Mouse (Mus musculus) embryonic facial prominence, embryonic 13.5 days (tissue): ENCODE data around the gene Ubl5. TPM values are rescaled to one million over a fixed set of nuclear protein-coding genes. Genes with fewer than 3 reads are reported as not detected.
A peak's percentile ranks its signal among the peaks of the same experiment; 100 is the strongest.
"Not testable (repeated sequence)": the region's sequence is repeated elsewhere in the genome, so short reads cannot be mapped to it uniquely, and the experiment has no call there.

Experiments
- ATAC-seq: fragments of 200-750 bp; cut with Nextera tagmentation; 2 replicates; pipeline ENCODE4 v1.8.0; 2017; ENCODE audit warnings: low read depth; ENCODE audit not compliant: insufficient number of reproducible peaks, insufficient read depth, low FRiP score, low TSS enrichment
- H3K27ac ChIP-seq: fragments of 300-500 bp; sonication (generic); 2 replicates; pipeline ENCODE4 v1.5.1; 2015; ENCODE audit warnings: moderate library complexity, mild to moderate bottlenecking, inconsistent platforms
- H3K27me3 ChIP-seq: fragments of 300-500 bp; sonication (generic); 2 replicates; pipeline ENCODE4 v1.6.1; 2015; ENCODE audit warnings: mild to moderate bottlenecking, inconsistent platforms
- H3K36me3 ChIP-seq: fragments of 300-500 bp; sonication (generic); 2 replicates; pipeline ENCODE4 v1.6.1; 2015; ENCODE audit warnings: mild to moderate bottlenecking, inconsistent platforms
- H3K4me1 ChIP-seq: fragments of 300-500 bp; sonication (generic); 2 replicates; pipeline ENCODE4 v1.6.1; 2015; ENCODE audit warnings: inconsistent platforms
- H3K4me2 ChIP-seq: fragments of 300-500 bp; sonication (generic); 2 replicates; pipeline ENCODE4 v1.6.1; 2015; ENCODE audit warnings: moderate library complexity, mild to moderate bottlenecking, inconsistent platforms
- H3K4me3 ChIP-seq: fragments of 300-500 bp; sonication (generic); 2 replicates; pipeline ENCODE4 v1.5.1; 2015; ENCODE audit warnings: mild to moderate bottlenecking, inconsistent platforms
- H3K9ac ChIP-seq: fragments of 300-500 bp; sonication (generic); 2 replicates; pipeline ENCODE4 v1.6.1; 2015; ENCODE audit warnings: mild to moderate bottlenecking, inconsistent platforms
- H3K9me3 ChIP-seq: fragments of 300-500 bp; sonication (generic); 2 replicates; pipeline ENCODE4 v1.6.1; 2016; ENCODE audit warnings: inconsistent platforms
- WGBS: fragments of 180-500 bp; shearing (Covaris S2); methylation state at CpG from one replicate; pipeline ENCODE4 v1.1.7; 2015; ENCODE audit warnings: mixed read lengths; 5-methylcytosine and 5-hydroxymethylcytosine counted together
- polyA plus RNA-seq: library from polyadenylated mRNA; unstranded; fragments of >200 nt; fragmentation: Nextera tagmentation; extraction: Ambion mirVana; gene quantifications from 2 replicates; pipeline ENCODE4 v1.2.1, GENCODE M21; 2015

Gene Ubl5
- polyA plus RNA-seq, result 394 and 448 TPM in 2 replicates

DNA sequence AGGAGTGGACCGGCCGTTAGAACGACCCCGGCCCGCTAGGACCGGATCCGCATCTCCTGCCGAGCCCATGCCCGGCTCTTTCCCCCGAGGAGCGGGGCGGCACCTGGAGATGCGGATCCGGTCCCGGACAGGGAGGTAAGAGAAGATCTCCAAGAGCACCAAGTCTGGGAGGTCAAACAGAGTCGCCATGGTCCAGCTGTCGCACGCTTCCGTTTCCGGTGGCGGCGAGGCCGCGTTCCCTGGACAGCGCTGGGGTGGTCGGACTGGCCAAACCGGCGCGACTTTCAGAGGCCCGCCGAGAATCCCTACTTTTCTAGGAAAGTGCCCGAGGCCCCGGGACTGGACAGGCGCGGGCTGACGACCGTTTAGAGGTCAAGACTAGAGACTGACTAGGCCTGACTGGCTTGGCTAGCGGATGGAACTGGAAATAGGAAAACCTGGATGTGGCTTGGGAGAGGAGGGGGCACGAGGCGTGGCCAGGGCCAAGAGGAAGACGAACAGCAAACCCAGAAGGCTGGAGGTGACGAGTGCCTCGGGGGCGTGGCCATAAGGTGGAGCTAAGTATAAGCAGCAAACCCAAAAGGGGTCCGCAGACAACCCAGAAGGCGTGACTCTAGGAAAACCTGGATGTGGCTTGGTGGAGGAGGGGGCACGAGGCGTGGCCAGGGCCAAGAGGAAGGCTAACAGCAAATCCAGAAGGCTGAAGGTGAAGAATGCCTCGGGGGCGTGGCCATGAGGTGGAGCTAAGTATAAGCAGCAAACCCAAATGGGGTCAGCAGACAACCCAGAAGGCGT, at the start of gene Ubl5:
Gene Ubl5, plus strand, starts transcription at position 778 of the 795 bp plus-strand sequence.
- under 1% methylated on average over 51 of the region's 51 CpGs for WGBS
- Histone ChIP-seq H3K4me2 (peak within 1 kb of the TSS; percentile 96), H3K27ac (peak within 1 kb of the TSS; percentile 95), H3K27me3 (no peaks in the 10 kb centered on the region), H3K4me1 (peaks cover 28% of the 10 kb centered on the region), H3K4me3 (peak within 1 kb of the TSS; percentile 70), H3K36me3 (peaks cover 35% of the 10 kb centered on the region), H3K9me3 (no peaks in the 10 kb centered on the region), H3K9ac (peak within 1 kb of the TSS; percentile 91)
- peak; percentile 94 for ATAC-seq

DNA sequence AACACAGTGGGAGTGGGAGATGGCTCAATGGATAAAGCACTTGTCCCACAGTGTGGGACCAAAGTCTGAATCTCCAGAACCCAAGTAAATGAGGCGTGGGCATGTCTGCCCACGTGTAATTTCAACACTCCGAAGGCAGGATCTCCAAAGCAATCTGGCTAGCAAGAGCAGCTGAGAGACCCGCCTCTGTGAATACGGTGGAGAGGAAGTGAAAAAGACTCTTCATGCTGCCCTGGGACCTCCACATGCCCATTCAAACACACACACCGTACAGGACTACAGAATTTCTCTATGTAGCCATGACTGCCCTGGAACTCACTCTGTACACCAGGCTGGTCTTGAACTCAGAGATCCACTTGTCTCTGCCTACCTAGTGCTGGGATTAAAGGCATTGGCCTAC, 41.4 kb upstream of the Ubl5 start:
- no peak for ATAC-seq
- no peak overlapping the region for H3K9ac ChIP-seq
- H3K27ac ChIP-seq, result no peak overlapping the region
- H3K27me3 ChIP-seq, result no peaks in the 10 kb centered on the region
- peaks cover 18% of the 10 kb centered on the region for H3K36me3 ChIP-seq
- H3K4me1 ChIP-seq, result 0 out of 2 replicates have a peak, but pooled peaks cover under 1% of the 10 kb centered on the region
- H3K9me3 ChIP-seq, result no peaks in the 10 kb centered on the region
- no peak overlapping the region for H3K4me2 ChIP-seq
- H3K4me3 ChIP-seq, result no peak overlapping the region
- WGBS, result 76% methylated on average over 6 of the region's 6 CpGs

DNA sequence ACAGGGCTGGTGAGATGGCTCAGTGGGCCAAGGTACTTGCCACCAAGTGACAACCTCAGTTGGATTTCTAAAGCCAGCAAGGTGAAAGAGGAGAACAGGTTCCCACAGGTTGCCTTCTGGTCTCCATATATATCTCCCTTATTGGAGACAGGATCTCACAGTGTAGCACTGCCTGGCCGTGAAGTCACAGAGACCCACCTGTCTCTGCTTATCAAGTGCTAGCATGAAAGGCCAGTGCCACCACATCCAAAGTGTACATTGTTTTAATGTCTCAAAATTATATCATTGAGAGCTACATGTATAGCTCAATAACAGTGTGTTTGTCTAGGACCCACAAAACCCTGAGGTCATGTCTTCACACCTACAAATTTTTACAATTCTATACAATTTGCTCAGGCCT, 36.4 kb upstream of the Ubl5 start:
- no peak overlapping the region for H3K9ac ChIP-seq
- no peak overlapping the region; the same call in 1 of the 2 replicates for H3K4me3 ChIP-seq

DNA sequence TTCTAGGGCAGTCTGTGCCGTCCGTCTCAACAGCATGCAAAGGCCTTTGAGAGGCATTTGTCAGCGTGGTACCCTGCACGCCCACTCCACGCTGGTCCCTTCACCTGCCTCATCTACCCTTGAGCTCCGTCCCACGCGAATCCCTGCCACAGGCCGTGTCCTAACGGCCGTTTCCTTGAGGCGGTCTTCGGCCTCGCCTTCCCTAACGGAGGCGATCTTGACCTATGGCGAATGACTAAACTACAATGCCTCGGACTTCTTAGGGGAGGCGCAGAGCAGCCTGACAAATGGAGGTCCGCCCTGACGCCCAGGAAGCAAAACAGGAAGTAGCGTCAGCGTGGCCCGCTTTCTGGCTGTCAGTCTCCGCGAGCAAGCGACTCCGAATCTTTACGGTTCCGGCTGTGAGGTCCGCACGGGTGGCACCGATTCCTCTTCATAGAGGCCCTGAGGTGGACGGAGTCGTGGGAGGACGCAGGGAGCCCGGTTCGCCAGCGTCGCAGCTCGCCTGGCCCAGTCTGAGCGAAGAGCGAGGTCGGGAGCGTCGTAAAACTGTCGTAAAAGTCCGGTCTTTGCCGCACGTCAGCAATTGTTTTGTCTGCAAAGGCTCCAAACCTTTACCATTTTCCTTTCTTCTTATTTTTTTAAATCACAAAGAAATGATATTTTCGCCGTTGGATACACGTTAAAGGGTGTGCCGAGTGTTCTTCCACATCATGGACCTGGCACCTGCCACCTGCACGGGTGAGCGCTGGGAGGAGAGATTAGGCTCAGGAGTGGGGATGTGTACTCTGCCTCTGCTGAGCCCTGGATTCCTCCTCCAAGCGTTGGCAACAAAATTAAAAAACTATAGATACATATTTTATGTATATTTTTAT, 35.3 kb upstream of the Ubl5 start:
- peak overlapping the region; percentile 91 for H3K9ac ChIP-seq
- H3K27me3 ChIP-seq, result no peaks in the 10 kb centered on the region
- H3K4me3 ChIP-seq, result peak overlapping the region; percentile 77
- H3K4me1 ChIP-seq, result 0 out of 2 replicates have a peak, but pooled peaks cover 4% of the 10 kb centered on the region
- peak; percentile 81 for ATAC-seq
- no peaks in the 10 kb centered on the region for H3K9me3 ChIP-seq
- peak overlapping the region; percentile 64 for H3K4me2 ChIP-seq
- H3K27ac ChIP-seq, result peak overlapping the region; percentile 98
- H3K36me3 ChIP-seq, result peaks cover 18% of the 10 kb centered on the region
- WGBS, result under 1% methylated on average over 57 of the region's 57 CpGs

More for the DNA sequence above, 36.4 kb upstream of the Ubl5 start:
- Histone ChIP-seq H3K27ac (no peak overlapping the region), H3K36me3 (peaks cover 23% of the 10 kb centered on the region), H3K4me1 (0 out of 2 replicates have a peak, but pooled peaks cover 4% of the 10 kb centered on the region), H3K4me2 (peak overlapping the region; percentile 64), H3K27me3 (no peaks in the 10 kb centered on the region), H3K9me3 (no peaks in the 10 kb centered on the region)
- ATAC-seq, result no peak
- WGBS, result 89% methylated on average over 1 of the region's 1 CpGs

DNA sequence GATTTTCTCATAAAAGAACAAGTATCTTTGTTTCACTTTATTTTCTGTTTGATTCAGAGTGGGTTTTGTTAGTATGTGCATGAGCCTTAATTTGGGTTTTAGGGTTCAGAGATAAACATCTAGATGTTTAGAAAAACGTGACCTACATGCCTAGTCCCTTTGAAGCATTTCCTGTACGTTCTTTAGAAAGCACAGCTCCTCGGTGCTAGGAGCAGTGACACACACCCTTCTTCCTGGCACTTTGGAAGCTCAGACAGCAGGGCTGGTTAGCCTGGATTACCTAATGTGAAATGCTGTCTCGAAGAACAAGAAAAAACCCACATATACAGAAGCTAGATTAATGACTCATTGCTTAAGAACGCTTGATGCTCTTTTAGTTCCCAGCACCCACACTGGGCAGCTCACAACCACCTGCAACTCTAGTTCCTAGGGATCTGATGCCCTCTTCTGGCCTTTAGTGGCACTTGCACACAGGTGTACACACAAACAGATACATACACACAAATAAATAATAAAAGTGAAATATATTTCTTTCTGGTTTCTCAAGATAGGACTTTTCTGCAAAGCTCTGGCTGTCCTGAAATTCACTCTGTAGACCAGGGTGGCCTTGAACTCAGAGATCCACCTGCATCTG, 32.7 kb upstream of the Ubl5 start:
- no peak for ATAC-seq
- 86% methylated on average over 5 of the region's 5 CpGs for WGBS
- H3K4me3 ChIP-seq, result no peak overlapping the region
- H3K27me3 ChIP-seq, result no peaks in the 10 kb centered on the region
- peaks cover 18% of the 10 kb centered on the region for H3K36me3 ChIP-seq
- no peak overlapping the region for H3K27ac ChIP-seq
- H3K9me3 ChIP-seq, result no peaks in the 10 kb centered on the region
- no peak overlapping the region for H3K9ac ChIP-seq
- H3K4me2 ChIP-seq, result no peak overlapping the region
- 0 out of 2 replicates have a peak, but pooled peaks cover 4% of the 10 kb centered on the region for H3K4me1 ChIP-seq

DNA sequence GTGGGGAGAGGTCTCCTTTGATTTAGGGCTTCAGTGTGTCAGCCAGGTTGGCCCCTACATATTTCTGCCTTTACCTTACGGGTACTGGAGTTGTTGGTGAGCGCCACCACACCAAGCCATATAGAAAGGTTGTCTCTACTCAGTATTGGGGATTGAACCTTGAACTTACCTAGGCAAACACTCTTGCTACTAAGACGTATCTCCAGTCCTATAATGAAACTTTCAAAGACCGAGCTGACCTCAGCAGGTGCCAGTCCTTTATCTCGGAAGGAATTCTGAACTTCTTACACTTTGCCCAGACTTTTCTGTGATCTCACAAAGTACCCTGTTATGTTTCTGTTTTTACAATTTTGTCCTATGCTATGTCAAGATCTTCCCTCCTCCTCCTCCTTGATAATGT, 30.7 kb upstream of the Ubl5 start:
- no peak overlapping the region for H3K4me2 ChIP-seq
- H3K27ac ChIP-seq, result no peak overlapping the region
- ATAC-seq, result no peak
- H3K9ac ChIP-seq, result no peak overlapping the region
- no peaks in the 10 kb centered on the region for H3K27me3 ChIP-seq
- no peak overlapping the region for H3K4me3 ChIP-seq
- 85% methylated on average over 5 of the region's 5 CpGs for WGBS
- no peaks in the 10 kb centered on the region for H3K9me3 ChIP-seq
- peaks cover 18% of the 10 kb centered on the region for H3K36me3 ChIP-seq
- H3K4me1 ChIP-seq, result no peaks in the 10 kb centered on the region

DNA sequence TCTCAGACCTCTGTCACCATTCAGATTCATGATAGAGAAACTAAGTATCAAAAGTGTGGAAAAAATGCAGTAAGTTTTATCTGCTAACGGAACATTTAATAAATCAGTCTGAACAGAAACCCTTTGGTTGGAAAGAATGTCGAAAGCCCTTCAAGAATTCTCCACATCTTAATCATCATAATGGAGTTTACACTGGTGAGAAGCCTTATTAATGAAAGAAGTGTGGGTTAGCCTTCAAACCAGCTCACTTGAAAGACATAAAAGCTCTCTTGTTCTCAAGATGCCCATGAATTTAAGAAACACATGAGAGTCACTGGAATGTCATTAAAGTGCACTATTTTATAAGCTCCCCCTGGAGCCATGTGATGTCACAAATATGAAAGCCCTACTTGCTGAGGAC, 26.0 kb upstream of the Ubl5 start:
- Histone ChIP-seq H3K9ac (no peak overlapping the region), H3K36me3 (peaks cover 7% of the 10 kb centered on the region; the same call in 1 of the 2 replicates), H3K4me2 (no peak overlapping the region), H3K4me3 (no peak overlapping the region), H3K27ac (no peak overlapping the region), H3K9me3 (no peaks in the 10 kb centered on the region), H3K27me3 (no peaks in the 10 kb centered on the region), H3K4me1 (no peaks in the 10 kb centered on the region)
- ATAC-seq, result no peak
- 87% methylated on average over 2 of the region's 2 CpGs for WGBS

DNA sequence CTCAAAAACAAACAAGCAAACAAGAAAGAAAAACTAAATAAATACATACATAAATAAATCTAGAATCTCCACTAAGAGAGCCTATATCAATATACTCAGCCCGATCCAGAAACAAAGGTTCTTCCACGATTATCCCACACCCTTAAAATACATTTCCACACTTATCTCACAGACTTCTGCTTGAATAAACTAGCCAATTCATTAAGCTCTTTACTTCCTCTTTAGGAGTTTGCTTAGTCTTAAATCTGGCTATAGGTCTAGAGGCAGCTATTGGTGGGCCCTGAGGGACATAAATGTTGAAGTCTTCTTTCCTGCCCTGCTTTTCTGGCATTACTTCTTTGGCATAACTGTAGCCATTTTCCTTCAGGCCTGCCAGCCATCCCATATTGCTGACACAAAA, 11.3 kb upstream of the Ubl5 start:
- Histone ChIP-seq H3K4me3 (no peak overlapping the region), H3K9ac (no peak overlapping the region), H3K4me2 (no peak overlapping the region), H3K27ac (no peak overlapping the region), H3K9me3 (no peaks in the 10 kb centered on the region), H3K27me3 (no peaks in the 10 kb centered on the region), H3K36me3 (peaks cover 3% of the 10 kb centered on the region; the same call in 1 of the 2 replicates), H3K4me1 (no peaks in the 10 kb centered on the region)
- no peak for ATAC-seq
- WGBS, result 94% methylated on average over 2 of the region's 2 CpGs

DNA sequence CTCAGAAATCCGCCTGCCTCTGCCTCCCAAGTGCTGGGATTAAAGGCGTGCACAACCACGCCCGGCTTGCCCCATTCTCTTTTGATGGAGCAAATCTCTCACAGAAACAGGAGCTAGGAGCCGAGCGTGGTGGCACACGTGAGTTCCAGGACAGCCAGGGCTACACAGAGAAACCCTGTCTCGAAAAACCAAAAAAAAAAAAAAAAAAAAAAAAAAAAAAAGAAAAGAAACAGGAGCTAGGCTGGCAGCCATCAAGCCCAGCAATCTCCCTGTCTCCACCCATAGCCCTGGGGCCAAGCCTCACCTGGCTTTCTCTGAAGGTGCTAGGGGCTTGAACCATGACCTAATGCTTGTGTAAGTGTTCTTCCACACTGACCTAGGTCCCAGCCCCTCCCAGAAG, 7.0 kb upstream of the Ubl5 start:
- H3K9me3 ChIP-seq, H3K4me3 ChIP-seq, H3K4me2 ChIP-seq, ATAC-seq, H3K27ac ChIP-seq, H3K9ac ChIP-seq, H3K27me3 ChIP-seq, H3K4me1 ChIP-seq: not testable (repeated sequence)
- H3K36me3 ChIP-seq, result peaks cover 29% of the 10 kb centered on the region
- WGBS, result 86% methylated on average over 8 of the region's 8 CpGs

DNA sequence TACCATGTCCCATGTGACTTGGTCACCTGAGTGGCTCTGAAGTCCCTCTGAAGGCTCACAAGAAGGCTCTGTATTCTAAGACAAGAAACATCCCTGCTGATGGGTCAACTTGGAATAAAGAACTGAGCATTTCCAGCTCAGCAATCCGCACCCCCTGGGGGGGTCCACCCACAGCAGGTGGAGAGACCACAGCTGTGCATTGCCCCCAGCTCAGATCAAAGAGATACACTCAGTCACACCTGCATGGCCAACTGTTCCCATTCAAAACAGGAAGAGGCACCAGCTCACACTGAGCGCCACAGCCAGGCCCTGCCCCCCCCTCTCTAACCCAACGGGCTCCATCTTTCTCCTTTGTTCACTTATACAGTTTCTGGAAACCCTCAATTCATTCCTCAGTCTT, 6.4 kb upstream of the Ubl5 start:
- H3K4me3 ChIP-seq, result no peak overlapping the region
- no peak overlapping the region for H3K27ac ChIP-seq
- H3K4me2 ChIP-seq, result no peak overlapping the region
- no peak for ATAC-seq
- H3K27me3 ChIP-seq, result no peaks in the 10 kb centered on the region
- H3K4me1 ChIP-seq, result peaks cover 7% of the 10 kb centered on the region
- H3K9me3 ChIP-seq, result no peaks in the 10 kb centered on the region
- 80% methylated on average over 3 of the region's 3 CpGs for WGBS
- peaks cover 29% of the 10 kb centered on the region for H3K36me3 ChIP-seq
- no peak overlapping the region for H3K9ac ChIP-seq

DNA sequence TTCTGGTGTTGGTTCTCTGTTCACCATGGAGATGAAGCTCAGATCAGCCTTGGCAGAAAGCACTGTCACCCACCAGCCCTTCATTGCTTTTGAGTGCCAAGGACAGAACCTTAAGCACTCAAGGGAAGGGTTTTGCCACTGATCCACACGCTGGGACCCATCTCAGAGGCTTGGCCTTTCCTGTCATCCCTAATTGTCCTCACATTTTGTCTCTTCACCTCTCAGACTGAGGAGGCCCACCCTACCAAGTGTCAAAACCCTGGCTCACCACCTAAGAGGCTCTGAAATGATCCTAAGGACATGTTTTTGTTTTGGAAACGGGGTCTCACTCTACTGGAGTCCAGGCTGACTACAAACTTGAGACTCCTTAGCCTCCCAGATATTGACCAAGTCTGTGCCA, 5.9 kb upstream of the Ubl5 start:
- H3K36me3 ChIP-seq, result peaks cover 29% of the 10 kb centered on the region
- ATAC-seq, result no peak
- H3K27me3 ChIP-seq, result no peaks in the 10 kb centered on the region
- 87% methylated on average over 2 of the region's 2 CpGs for WGBS
- no peak overlapping the region for H3K4me2 ChIP-seq
- no peaks in the 10 kb centered on the region for H3K9me3 ChIP-seq
- H3K4me3 ChIP-seq, result no peak overlapping the region
- no peak overlapping the region for H3K27ac ChIP-seq
- no peak overlapping the region for H3K9ac ChIP-seq
- peaks cover 12% of the 10 kb centered on the region for H3K4me1 ChIP-seq
